Mouse (Mus musculus) lung, embryonic 15.5 days (tissue): ENCODE measurements at regions not wholly inside any gene's neighbourhood (a gene's known extent, or its start where the extent isn't known, plus 50 kb on each side); places are given as distances from the start of the nearest gene placed in this dataset.

Source experiments
- ATAC-seq: fragments of 200-750 bp; cut with Nextera tagmentation; 2 replicates; pipeline ENCODE4 v1.8.0; 2017; ENCODE audit warnings: moderate number of reproducible peaks, borderline replicate concordance; ENCODE audit not compliant: low FRiP score, low TSS enrichment; ENCODE audit errors: extremely low read depth
- H3K27ac ChIP-seq: fragments of 300-500 bp; sonication (generic); 2 replicates; pipeline ENCODE4 v1.5.1; 2015; ENCODE audit warnings: moderate library complexity, mild to moderate bottlenecking, inconsistent platforms
- H3K27me3 ChIP-seq: fragments of 300-500 bp; sonication (generic); 2 replicates; pipeline ENCODE4 v1.6.1; 2015; ENCODE audit warnings: inconsistent platforms
- H3K36me3 ChIP-seq: fragments of 300-500 bp; sonication (generic); 2 replicates; pipeline ENCODE4 v1.6.1; 2015; ENCODE audit warnings: inconsistent platforms
- H3K4me1 ChIP-seq: fragments of 300-500 bp; sonication (generic); 2 replicates; pipeline ENCODE4 v1.6.1; 2015; ENCODE audit warnings: inconsistent platforms
- H3K4me2 ChIP-seq: fragments of 300-500 bp; sonication (generic); 2 replicates; pipeline ENCODE4 v1.6.1; 2015; ENCODE audit warnings: inconsistent platforms, mild to moderate bottlenecking, moderate library complexity
- H3K4me3 ChIP-seq: fragments of 300-500 bp; sonication (generic); 2 replicates; pipeline ENCODE4 v1.5.1; 2015; ENCODE audit warnings: mild to moderate bottlenecking, inconsistent platforms
- H3K9ac ChIP-seq: fragments of 300-500 bp; sonication (generic); 2 replicates; pipeline ENCODE4 v1.6.1; 2015; ENCODE audit warnings: inconsistent platforms
- H3K9me3 ChIP-seq: fragments of 300-500 bp; sonication (generic); 2 replicates; pipeline ENCODE4 v1.6.1; 2016; ENCODE audit warnings: inconsistent platforms
- WGBS: fragments of 180-500 bp; shearing (Covaris S2); methylation state at CpG from one replicate; pipeline ENCODE4 v1.1.7; 2015; 5-methylcytosine and 5-hydroxymethylcytosine counted together

GRCm38 (mm10) chr6:49893113-49893512, 70.6 kb downstream of the Npy start:
- no peak overlapping the region for H3K9ac ChIP-seq
- ATAC-seq: no peak
- H3K9me3 ChIP-seq: peaks cover 3% of the 10 kb centered on the region; the same call in 1 of the 2 replicates
- H3K4me1 ChIP-seq: no peaks in the 10 kb centered on the region
- WGBS: 81% methylated on average over 7 of the region's 7 CpGs
- H3K4me3 ChIP-seq: no peak overlapping the region
- H3K27ac ChIP-seq: no peak overlapping the region
- H3K36me3 ChIP-seq: no peaks in the 10 kb centered on the region
- H3K27me3 ChIP-seq: no peaks in the 10 kb centered on the region
- no peak overlapping the region for H3K4me2 ChIP-seq

GRCm38 (mm10) chr6:49899146-49899545, 76.6 kb downstream of the Npy start:
- peaks cover 3% of the 10 kb centered on the region; the same call in 1 of the 2 replicates for H3K9me3 ChIP-seq
- H3K9ac ChIP-seq: no peak overlapping the region
- no peak overlapping the region for H3K4me3 ChIP-seq
- ATAC-seq: no peak
- H3K27ac ChIP-seq: no peak overlapping the region
- H3K27me3 ChIP-seq: no peaks in the 10 kb centered on the region
- 91% methylated on average over 3 of the region's 3 CpGs for WGBS
- H3K36me3 ChIP-seq: no peaks in the 10 kb centered on the region
- no peaks in the 10 kb centered on the region for H3K4me1 ChIP-seq
- no peak overlapping the region for H3K4me2 ChIP-seq

GRCm38 (mm10) chr6:49901512-49901911, 79.0 kb downstream of the Npy start:
- no peaks in the 10 kb centered on the region for H3K36me3 ChIP-seq
- H3K4me2 ChIP-seq: no peak overlapping the region
- ATAC-seq: no peak
- no peak overlapping the region for H3K9ac ChIP-seq
- no peaks in the 10 kb centered on the region for H3K27me3 ChIP-seq
- H3K27ac ChIP-seq: no peak overlapping the region
- H3K4me3 ChIP-seq: no peak overlapping the region
- no peaks in the 10 kb centered on the region for H3K9me3 ChIP-seq
- WGBS: 70% methylated on average over 6 of the region's 6 CpGs
- no peaks in the 10 kb centered on the region for H3K4me1 ChIP-seq

- H3K27ac ChIP-seq: no peak overlapping the region
- 72% methylated on average over 6 of the region's 6 CpGs for WGBS
- H3K4me2 ChIP-seq: no peak overlapping the region
- H3K4me1 ChIP-seq: no peaks in the 10 kb centered on the region
- no peak overlapping the region for H3K4me3 ChIP-seq
- ATAC-seq: no peak
- H3K9ac ChIP-seq: no peak overlapping the region
- H3K27me3 ChIP-seq: no peaks in the 10 kb centered on the region
- H3K36me3 ChIP-seq: no peaks in the 10 kb centered on the region
- H3K9me3 ChIP-seq: no peaks in the 10 kb centered on the region
These were observed 81.5 kb downstream of the Npy start for GRCm38 (mm10) chr6:49904001-49904400.

GRCm38 (mm10) chr6:49906456-49906855, 83.9 kb downstream of the Npy start:
- 82% methylated on average over 2 of the region's 2 CpGs for WGBS
- H3K36me3 ChIP-seq: no peaks in the 10 kb centered on the region
- H3K4me1 ChIP-seq: no peaks in the 10 kb centered on the region
- no peak overlapping the region for H3K9ac ChIP-seq
- H3K9me3 ChIP-seq: no peaks in the 10 kb centered on the region
- H3K27ac ChIP-seq: no peak overlapping the region
- H3K4me3 ChIP-seq: no peak overlapping the region
- H3K27me3 ChIP-seq: no peaks in the 10 kb centered on the region
- no peak overlapping the region for H3K4me2 ChIP-seq
- ATAC-seq: no peak

- Histone ChIP-seq H3K36me3 (no peaks in the 10 kb centered on the region), H3K4me1 (no peaks in the 10 kb centered on the region), H3K9me3 (no peaks in the 10 kb centered on the region), H3K4me3 (no peak overlapping the region), H3K27me3 (no peaks in the 10 kb centered on the region), H3K9ac (no peak overlapping the region), H3K27ac (no peak overlapping the region), H3K4me2 (no peak overlapping the region)
- ATAC-seq: no peak
- 38% methylated on average over 7 of the region's 7 CpGs for WGBS
These were observed 96.7 kb downstream of the Npy start for GRCm38 (mm10) chr6:49919089-49919812.

- no peaks in the 10 kb centered on the region for H3K36me3 ChIP-seq
- WGBS: 55% methylated on average over 1 of the region's 1 CpGs
- H3K9me3 ChIP-seq: no peaks in the 10 kb centered on the region
- no peak overlapping the region for H3K27ac ChIP-seq
- no peaks in the 10 kb centered on the region for H3K27me3 ChIP-seq
- no peak overlapping the region for H3K4me3 ChIP-seq
- H3K4me2 ChIP-seq: no peak overlapping the region
- H3K4me1 ChIP-seq: no peaks in the 10 kb centered on the region
- ATAC-seq: no peak
- H3K9ac ChIP-seq: no peak overlapping the region
These were observed 97.3 kb downstream of the Npy start for GRCm38 (mm10) chr6:49919813-49920170.

- Histone ChIP-seq H3K4me3 (no peak overlapping the region), H3K9me3 (no peaks in the 10 kb centered on the region), H3K27ac (no peak overlapping the region), H3K36me3 (no peaks in the 10 kb centered on the region), H3K4me2 (no peak overlapping the region), H3K27me3 (no peaks in the 10 kb centered on the region), H3K4me1 (no peaks in the 10 kb centered on the region), H3K9ac (no peak overlapping the region)
- ATAC-seq: no peak
- WGBS: 78% methylated on average over 5 of the region's 5 CpGs
These were observed 101.8 kb downstream of the Npy start for GRCm38 (mm10) chr6:49924296-49924695.

GRCm38 (mm10) chr6:49928075-49928474, 105.6 kb downstream of the Npy start:
- H3K4me3 ChIP-seq: no peak overlapping the region
- no peak overlapping the region for H3K27ac ChIP-seq
- WGBS: 66% methylated on average over 4 of the region's 4 CpGs
- no peaks in the 10 kb centered on the region for H3K27me3 ChIP-seq
- H3K9me3 ChIP-seq: no peaks in the 10 kb centered on the region
- no peak overlapping the region for H3K9ac ChIP-seq
- ATAC-seq: no peak
- no peak overlapping the region for H3K4me2 ChIP-seq
- H3K4me1 ChIP-seq: 0 out of 2 replicates have a peak, but pooled peaks cover 5% of the 10 kb centered on the region
- H3K36me3 ChIP-seq: no peaks in the 10 kb centered on the region

- Histone ChIP-seq H3K4me1 (0 out of 2 replicates have a peak, but pooled peaks cover 5% of the 10 kb centered on the region), H3K9me3 (no peaks in the 10 kb centered on the region), H3K4me2 (no peak overlapping the region), H3K4me3 (no peak overlapping the region), H3K27me3 (no peaks in the 10 kb centered on the region), H3K27ac (no peak overlapping the region), H3K36me3 (no peaks in the 10 kb centered on the region), H3K9ac (no peak overlapping the region)
- WGBS: 17% methylated on average over 4 of the region's 4 CpGs
- ATAC-seq: peak; percentile 52; the same call in 1 of the 2 replicates
These were observed 107.6 kb downstream of the Npy start for GRCm38 (mm10) chr6:49930104-49930503.

- Histone ChIP-seq H3K27ac (no peak overlapping the region), H3K36me3 (no peaks in the 10 kb centered on the region), H3K4me2 (no peak overlapping the region), H3K9ac (no peak overlapping the region), H3K4me1 (no peaks in the 10 kb centered on the region), H3K4me3 (no peak overlapping the region), H3K9me3 (no peaks in the 10 kb centered on the region), H3K27me3 (no peaks in the 10 kb centered on the region)
- no peak for ATAC-seq
- WGBS: 74% methylated on average over 9 of the region's 9 CpGs
These were observed 120.6 kb downstream of the Npy start for GRCm38 (mm10) chr6:49943087-49943486.

GRCm38 (mm10) chr6:49958891-49959290, 136.4 kb downstream of the Npy start:
- Histone ChIP-seq H3K27ac (no peak overlapping the region), H3K4me2 (no peak overlapping the region), H3K9ac (no peak overlapping the region), H3K4me1 (no peaks in the 10 kb centered on the region), H3K27me3 (no peaks in the 10 kb centered on the region), H3K36me3 (no peaks in the 10 kb centered on the region), H3K9me3 (no peaks in the 10 kb centered on the region), H3K4me3 (no peak overlapping the region)
- WGBS: 84% methylated on average over 8 of the region's 8 CpGs
- no peak for ATAC-seq

GRCm38 (mm10) chr6:49961166-49961565, 138.7 kb downstream of the Npy start:
- no peak for ATAC-seq
- no peak overlapping the region for H3K9ac ChIP-seq
- no peak overlapping the region for H3K27ac ChIP-seq
- H3K4me1 ChIP-seq: peaks cover 4% of the 10 kb centered on the region; the same call in 1 of the 2 replicates
- H3K27me3 ChIP-seq: no peaks in the 10 kb centered on the region
- no peaks in the 10 kb centered on the region for H3K36me3 ChIP-seq
- WGBS: 73% methylated on average over 4 of the region's 4 CpGs
- no peak overlapping the region for H3K4me3 ChIP-seq
- H3K4me2 ChIP-seq: no peak overlapping the region
- no peaks in the 10 kb centered on the region for H3K9me3 ChIP-seq
